Mouse (Mus musculus): Measurements from ENCODE around the gene Tmem200b.

The Tmem200b gene

DNA sequence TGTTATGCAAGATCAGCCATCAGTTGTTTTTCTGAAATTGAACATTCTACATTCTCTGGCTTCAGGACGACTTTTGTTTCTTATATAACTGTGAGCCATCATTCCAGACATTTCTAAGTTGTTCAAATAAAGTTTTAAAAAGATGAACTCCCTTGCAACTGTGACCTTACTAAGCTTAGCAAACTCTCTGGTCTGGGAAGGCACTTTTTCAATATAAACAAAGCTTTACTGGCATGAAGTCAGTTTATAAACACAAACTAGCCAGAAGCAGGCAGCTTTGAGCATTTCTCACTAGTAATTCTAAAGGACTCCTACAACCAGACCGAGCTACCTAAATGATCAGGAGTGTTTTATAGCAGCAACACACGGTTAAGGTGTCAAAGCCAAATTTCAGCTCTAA is 35.6 kb downstream of the Tmem200b start:
- no peak for DNase-seq (ENCODE audit: low read depth, low spot score)
- Histone ChIP-seq H3K36me3 (ENCODE audit: control insufficient read depth, insufficient read depth, low read length, poor library complexity, severe bottlenecking) (peaks cover 7% of the 10 kb centered on the region), H3K27me3 (ENCODE audit: control insufficient read depth, insufficient read depth, low read length, poor library complexity, severe bottlenecking) (no peaks in the 10 kb centered on the region)

DNA sequence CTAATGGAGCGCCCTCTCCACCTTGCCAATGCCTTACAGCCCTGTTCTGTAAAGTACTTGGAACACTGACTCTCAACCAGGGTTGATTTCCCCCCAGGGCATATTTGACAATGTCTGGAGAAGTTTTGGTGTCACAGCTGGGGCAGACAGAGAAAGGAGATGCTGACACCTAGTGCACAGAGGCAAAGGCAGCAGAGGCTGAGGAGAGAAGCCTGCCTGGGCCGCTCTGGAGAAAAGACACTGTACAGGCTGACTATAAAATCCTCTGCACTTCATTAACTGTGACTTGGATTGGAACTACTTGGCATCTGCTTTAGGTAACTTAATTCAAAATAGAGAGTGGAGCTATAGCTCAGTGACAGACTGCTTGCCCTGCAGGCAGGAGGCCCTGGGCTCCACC is 47.3 kb downstream of the Tmem200b start:
- H3K36me3 ChIP-seq (ENCODE audit: control insufficient read depth, insufficient read depth, low read length, poor library complexity, severe bottlenecking): peaks cover 12% of the 10 kb centered on the region; the same call in 1 of the 2 replicates
- no peaks in the 10 kb centered on the region for H3K27me3 ChIP-seq (ENCODE audit: control insufficient read depth, insufficient read depth, low read length, poor library complexity, severe bottlenecking)
- DNase-seq (ENCODE audit: low read depth, low spot score): no peak

DNA sequence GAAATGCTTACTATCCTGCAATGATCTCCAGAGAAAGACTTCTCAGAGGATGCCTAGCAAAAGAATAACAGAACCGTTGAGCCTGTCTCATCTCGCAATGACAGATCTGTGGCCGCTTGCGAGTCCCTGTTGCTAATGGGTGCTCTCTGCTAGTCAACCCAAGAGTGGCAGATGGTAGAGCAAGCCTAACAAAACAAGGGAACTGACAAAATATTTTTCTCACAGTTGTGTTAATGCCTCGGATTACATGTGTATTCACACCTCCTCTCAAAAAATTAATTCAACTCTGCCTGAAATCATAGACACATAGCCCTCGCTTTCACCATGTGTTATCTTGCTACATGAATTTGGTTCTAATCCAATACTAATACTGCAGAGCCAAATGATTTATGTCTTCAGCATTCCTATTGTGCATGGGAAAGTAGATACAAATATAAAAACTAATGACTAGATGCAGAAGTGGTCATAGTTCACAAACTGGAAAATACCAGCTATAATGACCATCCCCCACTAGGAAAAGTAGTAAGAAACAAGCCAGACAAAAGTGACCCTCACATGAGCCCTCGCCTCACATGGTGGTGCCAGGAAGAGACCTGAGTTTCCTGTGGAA is 48.8 kb downstream of the Tmem200b start:
- Histone ChIP-seq H3K27me3 (ENCODE audit: control insufficient read depth, insufficient read depth, low read length, poor library complexity, severe bottlenecking) (no peaks in the 10 kb centered on the region), H3K36me3 (ENCODE audit: control insufficient read depth, insufficient read depth, low read length, poor library complexity, severe bottlenecking) (peaks cover 16% of the 10 kb centered on the region)
- DNase-seq (ENCODE audit: low read depth, low spot score): no peak

Data from splenic B cell, adult 2 months (primary cell).